Mouse (Mus musculus): ENCODE data around the gene Bcap29. TPM values are rescaled to one million over a fixed set of nuclear protein-coding genes. Genes with fewer than 3 reads are reported as not detected.
"Not testable (repeated sequence)": the region's sequence is repeated elsewhere in the genome, so short reads cannot be mapped to it uniquely, and the experiment has no call there.

Bcap29 gene
- total RNA-seq, 2 experiments from 2014 or later: 6.7 to 25.0 TPM

DNA sequence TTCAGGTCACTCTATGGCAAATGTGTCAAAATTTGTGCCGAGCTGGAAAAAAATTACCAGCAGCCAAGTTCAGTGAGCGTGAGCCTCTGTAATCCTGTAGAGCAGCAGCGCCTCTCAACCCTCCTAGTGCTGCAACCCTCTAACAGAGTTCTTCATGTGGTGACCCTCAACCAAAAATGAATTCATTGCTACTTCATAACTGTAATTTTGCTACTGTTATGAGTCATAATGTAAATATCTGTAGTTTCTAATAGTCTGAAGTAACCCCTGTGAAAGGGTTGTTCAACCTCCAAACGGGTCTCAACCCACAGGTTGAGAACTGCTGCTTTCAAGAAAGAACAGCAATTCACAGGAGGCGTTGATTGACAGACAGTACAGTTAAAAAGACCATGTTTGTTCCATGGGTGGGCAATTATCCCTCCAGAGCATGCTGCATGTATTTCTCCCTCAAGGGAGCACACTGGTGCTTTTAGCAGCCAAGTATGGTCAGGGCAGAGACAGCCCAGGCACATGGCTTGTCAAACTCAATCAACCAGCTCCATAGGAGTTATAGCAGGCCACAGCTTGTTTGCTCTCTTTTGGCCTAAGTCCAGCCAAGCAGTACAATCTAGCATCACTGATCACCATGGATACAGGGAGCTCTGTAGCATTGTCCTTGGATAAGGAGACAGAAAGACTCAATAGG is 53.7 kb downstream of the Bcap29 start:
- no peak for ATAC-seq (replicated peaks; ENCODE audit: low FRiP score, poor library complexity, severe bottlenecking)

GRCm38 (mm10) chr12:31578691-31579476 is 55.6 kb downstream of the Bcap29 start:
- ATAC-seq (replicated peaks; ENCODE audit: low FRiP score, poor library complexity, severe bottlenecking): no peak

GRCm38 (mm10) chr12:31574506-31574905 is 60.0 kb downstream of the Bcap29 start:
- ATAC-seq (replicated peaks; ENCODE audit: low FRiP score, poor library complexity, severe bottlenecking): no peak

GRCm38 (mm10) chr12:31569784-31570183 is 64.7 kb downstream of the Bcap29 start:
- no peak for ATAC-seq (replicated peaks; ENCODE audit: low FRiP score, poor library complexity, severe bottlenecking)

DNA sequence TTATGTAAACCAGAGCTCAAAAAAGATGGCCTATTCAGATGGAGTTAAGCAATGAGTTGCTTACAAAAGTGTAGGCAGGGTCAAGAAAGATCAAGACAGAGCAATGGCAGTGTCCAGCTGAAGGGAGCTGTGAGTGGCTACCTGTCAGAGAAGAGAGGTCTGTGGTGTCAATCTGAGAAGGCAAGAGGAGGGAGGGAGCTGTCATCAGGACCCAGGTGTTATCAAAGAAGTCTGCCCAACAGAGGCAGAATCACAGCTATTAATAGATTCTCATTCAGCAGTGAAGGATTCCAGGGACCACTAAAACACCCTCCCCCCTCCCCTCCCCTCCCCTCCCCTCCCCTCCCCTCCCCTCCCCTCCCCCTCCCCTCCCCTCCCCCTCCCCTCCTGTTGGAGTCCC is 65.8 kb downstream of the Bcap29 start:
- ATAC-seq (replicated peaks; ENCODE audit: low FRiP score, poor library complexity, severe bottlenecking): no peak

- not testable (repeated sequence) for ATAC-seq (replicated peaks; ENCODE audit: low FRiP score, poor library complexity, severe bottlenecking)
Observed at GRCm38 (mm10) chr12:31567535-31567934, 66.9 kb downstream of the Bcap29 start.

DNA sequence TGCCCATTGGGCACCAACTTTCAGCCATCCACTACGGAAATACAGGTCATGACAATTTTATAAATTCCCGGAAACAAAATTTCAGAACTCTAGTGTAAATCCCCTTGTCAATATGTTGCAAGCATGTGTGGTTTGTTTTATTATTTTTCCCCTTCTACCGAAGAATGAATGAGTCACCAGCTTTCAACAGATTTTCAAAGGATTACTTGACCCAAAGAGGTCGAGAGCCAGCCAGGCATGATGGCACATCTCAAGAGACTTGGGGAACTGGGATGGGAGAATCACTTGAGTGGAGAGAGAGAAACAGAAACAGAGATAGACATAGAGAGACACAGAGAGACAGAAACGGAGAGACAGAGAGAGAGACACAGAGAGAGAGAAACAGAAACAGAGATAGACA is 73.7 kb downstream of the Bcap29 start:
- no peak for ATAC-seq (replicated peaks; ENCODE audit: low FRiP score, poor library complexity, severe bottlenecking)

GRCm38 (mm10) chr12:31560002-31560401 is 74.5 kb downstream of the Bcap29 start:
- no peak for ATAC-seq (replicated peaks; ENCODE audit: low FRiP score, poor library complexity, severe bottlenecking)

- no peak for ATAC-seq (replicated peaks; ENCODE audit: low FRiP score, poor library complexity, severe bottlenecking)
Observed at GRCm38 (mm10) chr12:31554371-31554770, 80.1 kb downstream of the Bcap29 start.

- ATAC-seq (replicated peaks; ENCODE audit: low FRiP score, poor library complexity, severe bottlenecking): no peak
Observed at GRCm38 (mm10) chr12:31551252-31551651, 83.2 kb downstream of the Bcap29 start.

- ATAC-seq (replicated peaks; ENCODE audit: low FRiP score, poor library complexity, severe bottlenecking): no peak
Observed at GRCm38 (mm10) chr12:31546061-31546460, 88.4 kb downstream of the Bcap29 start.

DNA sequence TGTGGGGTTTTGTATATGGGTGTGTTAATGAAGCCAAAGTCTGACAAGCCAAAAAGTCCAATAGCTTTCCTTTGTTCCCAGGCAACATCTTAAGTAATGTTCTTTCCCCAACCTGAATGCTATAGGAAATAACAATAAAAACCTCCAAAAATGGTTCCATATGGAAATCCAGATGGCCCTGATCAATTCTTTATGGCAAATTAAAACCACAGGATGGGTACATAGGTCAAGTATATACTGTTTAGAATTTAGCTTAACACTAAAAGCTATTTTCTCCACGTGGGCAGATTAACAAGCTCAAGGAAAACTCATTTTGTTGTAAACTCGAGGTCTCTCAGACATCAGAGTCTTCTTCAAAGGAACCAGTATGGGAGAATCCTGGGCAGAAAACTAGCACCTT is 89.2 kb downstream of the Bcap29 start:
- no peak for ATAC-seq (replicated peaks; ENCODE audit: low FRiP score, poor library complexity, severe bottlenecking)

GRCm38 (mm10) chr12:31541541-31541940 is 92.9 kb downstream of the Bcap29 start:
- no peak for ATAC-seq (replicated peaks; ENCODE audit: low FRiP score, poor library complexity, severe bottlenecking)

Other genes starting within 250 kb of the Bcap29 start
- gene Slc26a3, start 243.8 kb downstream of the Bcap29 start, total RNA-seq (2015; ENCODE audit: low replicate concordance): not detected in 2 replicates
- gene Slc26a3, start 243.8 kb downstream of the Bcap29 start, total RNA-seq (2017; ENCODE audit: low replicate concordance): 0.34 TPM in 1 of 2 replicates, not detected in the other
- gene Cbll1, start 135.0 kb downstream of the Bcap29 start, total RNA-seq (2015; ENCODE audit: low replicate concordance): 10.6 and 30.7 TPM in 2 replicates
- 2.9 and 3.2 TPM in 2 replicates for gene Cbll1, start 135.0 kb downstream of the Bcap29 start, total RNA-seq (2017; ENCODE audit: low replicate concordance)
- gene Slc26a4, start 74.7 kb downstream of the Bcap29 start, total RNA-seq (2015; ENCODE audit: low replicate concordance): not detected in 2 replicates
- not detected in 2 replicates for gene Slc26a4, start 74.7 kb downstream of the Bcap29 start, total RNA-seq (2017; ENCODE audit: low replicate concordance)
- gene Dus4l, start 20.2 kb upstream of the Bcap29 start, total RNA-seq (2015; ENCODE audit: low replicate concordance): 4.4 and 6.0 TPM in 2 replicates
- 0.60 TPM in 1 of 2 replicates, not detected in the other for gene Dus4l, start 20.2 kb upstream of the Bcap29 start, total RNA-seq (2017; ENCODE audit: low replicate concordance)
- gene Cog5, start 20.2 kb upstream of the Bcap29 start, total RNA-seq (2015; ENCODE audit: low replicate concordance): 6.1 and 17.8 TPM in 2 replicates
- 17.7 and 19.9 TPM in 2 replicates for gene Cog5, start 20.2 kb upstream of the Bcap29 start, total RNA-seq (2017; ENCODE audit: low replicate concordance)
- gene Gpr22, start 79.3 kb upstream of the Bcap29 start, total RNA-seq (2015; ENCODE audit: low replicate concordance): not detected in 2 replicates
- gene Gpr22, start 79.3 kb upstream of the Bcap29 start, total RNA-seq (2017; ENCODE audit: low replicate concordance): 0.26 TPM in 1 of 2 replicates, not detected in the other